Mouse (Mus musculus): ENCODE measurements around the gene Gm44790. TPM values are rescaled to one million over a fixed set of nuclear protein-coding genes. Genes with fewer than 3 reads are reported as not detected.
A peak's percentile ranks its signal among the peaks of the same experiment; 100 is the strongest.

The Gm44790 gene
- total RNA-seq, 4 experiments from 2014 or later = 1.3 TPM; not detected in 3

DNA sequence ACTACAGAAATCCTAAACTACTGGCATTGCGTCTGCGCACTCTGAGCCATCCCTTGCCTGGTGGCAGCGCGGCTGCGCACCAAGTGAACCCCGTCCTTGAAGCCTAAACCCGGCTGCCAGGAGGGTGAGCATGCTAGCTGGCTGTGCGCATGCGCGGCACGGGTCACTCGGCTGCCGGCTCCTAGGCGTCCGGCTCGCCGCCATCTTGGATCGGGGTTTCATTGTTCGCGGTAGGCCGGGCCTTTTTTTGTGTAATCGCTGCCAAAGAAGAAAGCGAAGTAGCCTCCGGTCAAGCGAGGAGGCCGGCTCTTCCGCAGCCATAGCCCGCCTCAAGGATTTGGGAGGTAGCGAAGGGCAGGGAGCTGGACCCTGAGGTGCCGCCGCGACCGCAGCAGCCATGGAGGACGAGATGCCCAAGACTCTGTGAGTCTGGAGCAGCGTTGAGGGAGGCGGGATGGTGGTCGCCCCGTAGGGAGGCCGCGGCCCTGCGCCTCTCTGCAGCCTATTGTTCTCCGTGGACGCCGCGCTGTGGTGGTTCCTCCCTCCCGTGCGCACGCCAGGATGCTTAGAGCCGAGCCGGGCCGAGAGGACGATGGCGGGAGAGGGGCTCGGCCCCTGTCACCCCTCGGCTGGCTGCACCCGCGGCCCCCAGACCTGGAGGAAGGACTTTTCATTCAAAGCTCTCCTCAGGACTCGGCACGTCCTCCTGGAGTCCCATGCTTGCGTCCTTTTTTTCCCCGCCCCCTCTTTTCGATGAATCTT is 22.2 kb upstream of the Gm44790 start, which contains the start of gene Tia1:
Gene Tia1, plus strand, starts transcription at position 120 of the 762 bp plus-strand sequence.
- DNase-seq (ENCODE audit: low spot score in 2 of 2) = peak; percentile 92 to 97

DNA sequence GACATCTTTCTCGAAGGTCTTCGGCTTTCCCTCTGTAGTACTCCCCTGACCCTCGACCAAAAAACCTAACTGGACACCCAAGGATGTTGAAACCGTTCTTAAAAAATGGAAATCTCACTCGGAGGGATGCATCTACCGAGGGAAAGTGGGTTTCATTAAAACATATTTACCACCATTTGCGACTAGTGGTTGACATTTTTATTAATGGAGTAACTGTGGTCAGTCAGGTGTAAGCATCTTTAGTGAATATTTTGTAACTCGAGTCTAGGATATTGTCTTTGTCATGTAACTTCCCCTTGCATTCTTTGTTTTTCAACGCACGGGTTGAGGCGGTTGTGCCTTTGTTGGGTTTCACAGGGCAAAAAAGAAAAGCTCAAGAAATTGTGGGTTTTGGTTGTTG is 21.5 kb upstream of the Gm44790 start:
- no peak for DNase-seq (ENCODE audit: low spot score in 2 of 2)

DNA sequence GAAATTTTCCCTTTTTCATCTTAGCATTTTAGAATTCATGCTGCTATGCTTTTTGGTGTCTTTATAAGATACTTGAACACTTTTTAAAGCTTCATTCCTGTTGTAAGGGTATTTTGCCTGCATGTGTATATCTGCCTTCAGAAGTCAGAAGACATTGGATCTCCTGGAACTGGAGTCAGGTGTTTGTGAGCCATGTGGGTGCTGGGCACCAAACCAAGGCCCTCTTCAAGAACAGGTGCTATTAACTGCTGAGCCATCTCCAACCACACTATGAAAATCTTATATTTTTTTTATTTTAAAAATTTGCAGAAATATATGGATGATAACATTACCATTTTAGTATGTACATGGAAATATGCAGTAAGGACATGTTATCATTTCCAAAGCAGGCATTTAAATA is 20.2 kb upstream of the Gm44790 start:
- peak; percentile 30 to 63 for DNase-seq (ENCODE audit: low spot score in 2 of 2)

DNA sequence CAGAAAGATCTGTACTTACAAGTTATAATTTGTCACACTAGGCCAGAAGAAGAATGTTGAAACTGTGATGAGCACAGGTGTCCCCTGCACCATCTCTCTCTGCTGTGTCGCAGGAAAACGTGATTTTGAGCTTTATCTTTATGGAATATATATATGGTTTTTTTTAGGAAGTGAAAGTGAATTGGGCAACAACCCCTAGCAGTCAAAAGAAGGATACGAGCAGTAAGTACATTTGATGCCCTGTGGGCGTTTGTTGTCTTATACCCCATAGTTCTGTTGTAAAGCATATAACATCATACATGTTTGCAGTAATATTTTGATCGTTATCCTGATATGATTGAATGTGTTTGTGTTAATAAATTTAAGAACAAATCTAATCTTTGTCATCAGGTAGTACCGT is 7.7 kb upstream of the Gm44790 start:
- no peak for DNase-seq (ENCODE audit: low spot score in 2 of 2)

DNA sequence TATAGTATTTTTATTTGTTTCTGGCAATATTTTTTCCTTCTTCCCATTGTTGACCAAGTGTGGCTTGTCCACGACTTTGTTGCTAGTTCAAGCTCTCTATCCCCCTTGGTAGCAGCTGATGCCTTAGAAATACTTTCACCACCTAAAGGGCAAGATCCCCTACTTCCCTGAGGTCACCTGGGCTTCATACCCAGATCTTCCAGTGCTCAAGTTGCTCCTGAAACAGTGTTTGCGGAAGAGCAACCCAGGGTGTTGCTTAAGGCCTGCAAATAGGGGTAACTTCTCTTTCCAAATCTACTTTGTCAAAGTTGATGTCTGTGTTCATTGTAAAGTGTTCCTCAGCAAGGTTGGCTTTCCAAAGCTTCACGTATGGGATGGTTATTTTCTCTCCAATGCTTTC is 7.2 kb upstream of the Gm44790 start:
- no peak for DNase-seq (ENCODE audit: low spot score in 2 of 2)

DNA sequence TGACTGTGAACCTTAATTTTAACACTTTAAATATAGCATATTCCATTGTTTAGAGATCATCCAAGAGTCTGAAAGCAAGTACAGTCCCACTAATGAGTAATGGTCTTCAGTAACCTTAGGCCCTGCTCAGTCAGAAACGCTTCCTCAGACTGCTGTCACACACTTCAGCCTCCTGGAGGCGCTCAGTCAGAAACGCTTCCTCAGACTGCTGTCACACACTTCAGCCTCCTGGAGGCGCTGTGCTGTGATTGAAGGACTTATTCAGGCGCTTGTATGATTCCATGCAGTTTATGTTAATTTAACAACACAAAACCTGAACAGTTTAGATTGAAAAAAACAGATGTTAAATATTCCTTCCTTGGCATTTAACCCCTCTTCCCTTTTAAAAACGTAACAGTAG is 6.0 kb upstream of the Gm44790 start:
- no peak for DNase-seq (ENCODE audit: low spot score in 2 of 2)

DNA sequence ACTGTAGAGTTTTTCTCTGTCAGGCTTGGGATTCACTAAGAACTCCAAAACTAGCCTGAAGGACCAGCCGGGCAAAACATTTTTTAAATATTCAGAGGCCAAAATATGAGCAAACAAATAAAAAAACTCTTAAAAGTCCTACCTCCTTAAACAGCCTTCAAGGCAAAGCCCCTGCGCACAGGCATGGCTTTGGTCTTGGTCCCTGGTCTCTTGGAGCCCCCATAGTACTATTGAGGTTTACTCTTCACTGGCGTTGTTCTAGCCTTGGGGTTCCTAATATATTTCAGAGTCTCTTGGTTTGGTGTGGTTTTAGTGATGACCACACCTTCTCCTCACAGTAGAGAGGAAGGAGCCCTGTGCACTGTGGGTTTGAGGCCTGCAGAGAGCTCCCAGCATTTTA is 5.1 kb downstream of the Gm44790 start:
- DNase-seq (ENCODE audit: low spot score in 2 of 2) = no peak

DNA sequence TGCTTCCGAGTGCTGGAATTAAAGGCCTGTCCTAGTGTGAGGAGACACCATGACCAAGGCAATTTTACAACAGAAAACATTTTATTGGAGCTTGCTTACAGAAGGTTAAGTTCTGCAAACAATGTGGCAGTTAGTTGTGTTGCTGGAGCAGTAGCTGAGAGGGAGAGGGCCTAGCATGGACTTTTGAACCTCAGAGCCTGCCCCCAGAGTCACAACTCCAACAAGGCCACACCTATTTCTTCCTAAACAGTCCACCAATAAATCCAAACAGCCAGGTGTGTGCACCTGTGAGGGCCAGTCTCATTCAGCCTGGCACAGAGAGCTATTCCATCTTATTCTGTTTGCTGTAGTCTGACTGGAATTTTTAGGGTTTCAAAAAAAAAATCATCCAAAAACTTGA is 7.2 kb downstream of the Gm44790 start:
- no peak for DNase-seq (ENCODE audit: low spot score in 2 of 2)

DNA sequence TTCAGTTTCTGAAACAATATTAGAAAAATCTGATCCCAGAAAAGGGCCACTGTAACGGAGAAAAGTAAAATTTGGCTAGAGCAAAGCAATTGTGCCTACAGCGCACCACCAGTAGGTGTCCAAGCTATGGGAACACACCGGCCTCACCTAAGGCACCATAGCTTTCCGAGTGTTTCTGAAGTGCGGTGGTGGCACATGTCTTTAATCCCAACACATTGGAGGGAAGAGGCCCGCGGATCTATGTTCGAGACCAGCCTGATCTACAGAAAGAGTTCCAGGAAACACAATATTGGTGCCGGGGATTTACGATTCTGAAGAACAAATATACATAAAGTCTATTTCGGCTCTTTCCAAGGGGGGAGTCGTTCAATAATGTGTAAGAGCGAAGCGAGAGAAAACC is 11.3 kb downstream of the Gm44790 start:
- DNase-seq (ENCODE audit: low spot score in 2 of 2) = peak in 1 of 2 experiments; percentile 16

DNA sequence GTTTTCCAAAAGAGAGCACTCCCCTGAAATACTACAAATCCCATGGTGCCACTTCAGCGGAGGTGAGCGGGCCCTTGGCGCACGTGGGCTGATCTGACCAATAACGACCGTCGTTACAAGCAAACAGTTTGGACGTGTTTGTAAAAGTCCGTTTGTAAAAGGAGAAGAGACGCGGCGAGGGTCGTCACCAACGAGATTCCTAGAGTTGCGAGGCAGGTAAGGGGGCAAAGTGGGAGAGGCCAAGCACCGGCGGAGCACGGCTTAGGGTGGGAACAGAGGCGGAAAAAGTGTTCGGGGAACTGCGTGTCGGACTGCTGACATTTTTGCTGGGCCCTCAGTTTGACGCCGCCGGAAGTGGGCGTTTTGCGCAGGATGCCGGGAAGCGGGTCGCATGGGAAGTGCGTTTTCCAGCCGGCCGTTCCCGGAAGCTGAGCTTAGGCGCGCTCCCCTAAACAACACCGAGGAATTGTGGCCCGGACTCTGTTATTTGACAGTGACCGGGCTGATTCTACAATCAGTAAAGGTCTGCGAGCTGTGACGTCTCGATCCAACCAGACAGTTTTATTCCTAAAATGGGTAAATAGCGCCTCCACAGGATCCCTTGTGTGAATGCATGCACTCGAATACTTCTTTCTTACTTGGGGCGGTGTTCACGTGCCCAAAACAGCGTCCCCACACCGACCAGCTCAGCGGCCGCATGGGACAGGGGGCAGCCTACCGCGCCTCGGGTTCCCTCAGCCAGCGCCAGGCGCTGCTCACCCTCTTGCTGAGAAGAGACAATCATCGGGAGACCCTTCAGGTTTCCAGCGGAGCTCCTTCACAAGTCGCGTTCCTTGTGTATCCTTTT is 12.0 kb downstream of the Gm44790 start, which contains the start of gene C87436:
Gene C87436, plus strand, starts transcription at position 103 of the 847 bp plus-strand sequence.
- DNase-seq (ENCODE audit: low spot score in 2 of 2) = peak; percentile 86 to 87

DNA sequence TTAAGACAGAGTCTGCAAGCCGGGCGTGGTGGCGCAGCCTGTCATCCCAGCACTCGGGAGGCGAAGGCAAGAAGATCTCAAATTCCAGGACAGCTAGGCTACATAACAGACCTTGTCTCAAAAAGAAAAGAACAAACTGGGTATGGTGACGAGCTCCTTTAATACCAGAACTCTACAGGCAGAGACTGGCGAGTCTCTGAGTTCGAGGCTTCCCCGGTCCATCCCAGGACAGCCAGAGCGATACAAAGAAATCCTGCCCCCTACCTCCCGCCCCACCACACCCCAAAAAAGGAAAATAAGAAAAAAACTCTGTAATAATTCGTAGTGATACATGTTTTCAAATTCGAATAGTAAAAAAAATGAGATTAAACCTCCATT is 12.7 kb downstream of the Gm44790 start:
- no peak for DNase-seq (ENCODE audit: low spot score in 2 of 2)

DNA sequence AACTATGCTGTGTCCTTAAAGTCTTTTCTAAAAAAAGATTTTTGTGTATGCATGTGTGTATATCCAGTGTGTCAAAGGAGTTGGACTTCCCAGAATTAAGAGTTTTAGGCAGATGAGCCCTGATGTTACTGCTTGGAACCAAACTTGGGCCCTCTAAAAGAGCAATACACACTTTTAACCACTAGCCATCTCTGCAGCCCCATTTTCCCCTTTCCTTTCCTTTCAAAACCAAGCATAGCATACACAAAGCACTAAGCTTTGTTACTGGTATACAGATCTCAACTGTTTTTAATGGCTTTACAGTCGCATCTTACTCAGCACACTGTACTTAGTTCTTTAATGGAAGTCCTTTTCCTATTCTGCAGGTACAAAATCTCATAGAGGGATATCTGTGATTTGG is 13.1 kb downstream of the Gm44790 start:
- no peak for DNase-seq (ENCODE audit: low spot score in 2 of 2)

DNA sequence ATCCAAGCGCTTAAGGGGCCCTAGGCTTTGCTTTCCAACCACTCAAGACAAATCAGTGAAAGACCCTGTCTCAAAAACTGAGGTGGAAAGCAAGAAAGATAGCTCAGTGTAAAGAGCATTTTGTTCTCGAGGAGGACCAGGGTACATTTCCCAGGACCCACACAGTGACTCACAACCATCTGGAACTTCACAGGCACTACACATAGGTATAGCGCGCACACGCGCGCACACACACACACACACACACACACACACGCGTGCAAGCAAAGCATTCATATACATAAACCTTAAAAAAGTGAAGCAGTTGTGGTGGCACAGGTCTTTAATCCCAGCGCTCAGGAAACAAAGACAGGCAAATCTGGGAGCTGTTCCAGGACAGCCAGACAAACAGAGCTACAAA is 15.1 kb downstream of the Gm44790 start:
- no peak for DNase-seq (ENCODE audit: low spot score in 2 of 2)

DNA sequence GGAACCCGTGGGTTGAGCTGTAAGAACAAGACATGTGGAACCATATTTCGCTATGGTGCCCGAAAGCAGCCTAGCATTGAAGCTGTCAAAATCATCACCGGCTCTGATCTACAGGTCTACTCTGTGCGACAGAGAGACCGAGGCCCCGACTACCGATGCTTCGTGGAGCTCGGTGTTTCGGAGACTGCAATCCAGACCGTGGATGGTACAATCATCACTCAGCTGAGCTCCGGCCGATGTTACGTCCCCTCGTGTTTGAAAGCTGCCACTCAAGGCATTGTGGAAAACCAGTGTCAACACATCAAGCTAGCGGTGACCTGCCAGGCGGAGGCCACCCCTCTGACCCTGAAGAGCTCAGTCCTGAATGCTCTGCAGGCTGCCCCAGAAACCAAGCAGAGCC is 19.1 kb downstream of the Gm44790 start:
- DNase-seq (ENCODE audit: low spot score in 2 of 2) = no peak

DNA sequence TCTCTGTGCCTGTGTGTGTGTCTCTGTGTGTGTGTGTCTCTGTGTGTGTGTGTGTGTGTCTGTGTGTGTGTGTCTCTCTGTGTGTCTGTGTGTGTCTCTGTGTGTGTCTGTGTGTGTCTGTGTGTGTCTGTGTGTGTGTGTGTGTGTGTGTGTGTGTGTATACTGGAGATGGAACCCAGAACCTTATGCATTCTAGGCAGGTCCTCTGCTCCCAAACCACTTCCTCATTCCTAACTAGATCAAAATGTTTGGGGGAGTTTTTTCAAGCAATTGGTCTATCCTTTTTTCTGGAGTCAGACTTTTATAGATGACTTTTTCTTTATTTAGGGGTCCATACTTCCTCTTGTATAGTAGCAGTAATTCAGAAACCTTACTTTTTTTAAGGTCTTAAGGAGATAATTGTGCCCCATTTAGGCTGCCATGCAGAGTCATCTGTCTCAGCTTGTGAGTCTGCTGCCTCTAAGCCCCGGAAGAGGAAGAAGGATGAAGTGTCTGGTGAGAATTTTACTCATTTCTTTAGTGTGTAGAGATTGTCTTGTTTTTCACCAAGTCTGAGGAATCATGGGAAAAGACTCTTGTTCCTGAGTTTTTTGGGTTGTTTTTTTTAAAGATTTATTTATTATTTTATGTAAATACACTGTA is 20.6 kb downstream of the Gm44790 start:
- DNase-seq (ENCODE audit: low spot score in 2 of 2) = no peak

DNA sequence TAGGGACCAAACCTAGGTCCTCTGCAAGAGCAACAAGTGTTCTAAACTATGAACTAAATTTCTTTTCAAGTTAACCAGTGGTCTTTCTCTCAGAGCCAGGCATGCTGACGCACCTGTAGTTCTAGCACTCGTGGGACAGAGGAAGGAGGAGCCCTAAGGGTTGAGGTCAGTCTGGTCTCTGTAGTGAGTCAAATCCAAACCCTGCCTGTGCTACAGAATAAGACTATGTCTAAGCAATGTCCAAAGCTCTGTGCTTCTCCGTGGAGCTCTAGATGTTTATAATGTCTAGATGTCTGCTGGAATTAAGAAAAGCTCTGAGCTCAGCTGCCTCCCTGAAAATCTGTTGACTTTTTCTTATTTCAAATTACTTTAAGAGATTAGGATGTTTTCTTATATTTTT is 30.3 kb downstream of the Gm44790 start:
- DNase-seq (ENCODE audit: low spot score in 2 of 2) = no peak

DNA sequence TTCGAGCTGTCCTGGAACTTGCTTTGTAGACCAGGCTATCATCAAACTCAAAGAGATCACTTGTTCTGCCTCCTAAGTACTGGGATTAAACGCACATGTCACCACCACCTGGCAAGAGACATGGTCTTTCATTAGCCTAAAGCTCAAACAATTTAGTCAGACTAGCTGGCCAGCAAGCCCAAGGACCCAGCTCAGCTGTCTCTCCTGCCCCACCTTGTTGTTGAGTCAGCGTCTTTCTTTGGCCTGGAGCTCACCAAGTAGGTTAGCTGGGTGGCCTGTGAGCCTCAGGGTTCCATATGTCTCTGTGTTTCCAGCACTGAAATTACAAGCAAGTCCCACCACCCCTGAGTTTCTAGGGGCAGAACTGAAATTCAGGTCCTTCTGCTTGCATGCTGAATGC is 36.6 kb downstream of the Gm44790 start:
- no peak for DNase-seq (ENCODE audit: low spot score in 2 of 2)

DNA sequence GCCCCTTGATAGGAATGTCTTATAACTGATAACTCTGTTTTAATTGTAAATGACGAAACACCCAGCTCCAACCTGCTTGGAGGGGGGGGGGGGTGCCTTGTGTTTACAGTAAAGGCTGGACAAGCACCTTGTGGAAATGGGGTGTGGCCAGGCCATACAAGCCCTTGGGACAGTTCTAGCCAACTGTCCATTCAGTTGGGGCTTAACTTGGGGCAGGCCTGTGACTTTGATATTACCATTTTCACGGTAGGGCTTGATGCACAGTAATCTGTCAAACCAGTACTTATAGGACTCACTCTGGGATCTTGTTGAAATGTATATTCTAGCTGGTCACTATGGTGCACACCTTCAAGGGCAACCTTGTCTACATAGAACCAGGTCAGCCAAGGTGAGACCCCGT is 44.9 kb downstream of the Gm44790 start:
- DNase-seq (ENCODE audit: low spot score in 2 of 2) = no peak

DNA sequence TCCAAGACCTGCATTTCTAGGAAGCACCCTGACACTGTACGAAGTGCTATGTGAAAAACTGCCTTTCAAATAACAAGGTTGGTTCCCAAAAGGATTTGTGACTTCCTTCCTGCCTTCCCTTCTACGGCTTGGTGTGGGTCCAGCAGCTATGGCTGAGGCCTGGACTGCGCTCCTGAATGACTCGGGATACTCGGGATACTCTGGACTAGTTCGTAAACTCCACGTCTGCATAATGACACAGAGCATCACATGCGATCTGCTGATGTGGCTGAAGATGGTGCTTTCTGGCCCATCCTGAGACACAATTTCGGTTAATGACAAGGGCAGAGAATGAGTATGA is 45.3 kb downstream of the Gm44790 start:
- no peak for DNase-seq (ENCODE audit: low spot score in 2 of 2)

DNA sequence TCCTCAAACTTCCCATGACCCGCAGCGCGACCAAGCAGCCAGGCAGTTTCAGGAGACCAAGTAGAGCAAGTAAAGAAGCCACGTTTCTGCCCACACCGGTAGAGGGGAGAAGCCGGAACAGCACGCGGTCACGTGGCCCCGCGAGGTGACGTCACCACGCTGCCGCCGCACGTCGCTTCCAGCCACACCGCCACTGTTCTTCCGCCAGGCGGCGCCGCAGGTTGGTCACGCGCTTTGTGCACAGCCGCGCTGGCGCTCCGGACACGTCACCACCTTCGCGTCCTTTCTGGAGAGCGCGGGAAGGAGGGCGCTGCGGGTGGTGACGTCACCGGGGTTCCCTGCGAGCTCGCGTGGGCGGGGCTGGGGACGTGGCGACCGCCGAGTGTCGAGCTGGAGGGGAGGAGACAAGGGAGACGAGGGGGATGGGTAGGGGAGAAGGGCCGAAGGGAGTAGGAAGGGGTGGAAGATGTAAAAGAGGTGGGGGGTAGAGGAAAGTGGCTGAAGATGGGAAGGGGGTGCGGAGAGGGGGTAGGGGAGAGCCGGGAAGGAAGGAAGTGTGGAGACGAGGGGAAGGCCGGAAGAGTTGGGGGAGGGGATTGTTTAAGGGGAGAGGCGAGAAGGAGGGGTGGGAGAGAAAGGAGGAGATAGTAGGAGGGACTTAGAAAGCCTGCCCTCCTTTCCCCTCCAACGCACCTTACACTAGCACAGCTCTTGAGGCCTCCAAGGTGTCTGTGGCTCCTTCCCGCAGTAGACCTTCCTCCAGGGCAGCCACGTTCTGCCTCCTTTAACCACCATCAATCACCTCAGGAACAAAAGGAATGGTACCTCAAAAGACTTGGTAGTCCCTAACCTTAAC is 45.9 kb downstream of the Gm44790 start:
- peak; percentile 98 to 99 for DNase-seq (ENCODE audit: low spot score in 2 of 2)

DNA sequence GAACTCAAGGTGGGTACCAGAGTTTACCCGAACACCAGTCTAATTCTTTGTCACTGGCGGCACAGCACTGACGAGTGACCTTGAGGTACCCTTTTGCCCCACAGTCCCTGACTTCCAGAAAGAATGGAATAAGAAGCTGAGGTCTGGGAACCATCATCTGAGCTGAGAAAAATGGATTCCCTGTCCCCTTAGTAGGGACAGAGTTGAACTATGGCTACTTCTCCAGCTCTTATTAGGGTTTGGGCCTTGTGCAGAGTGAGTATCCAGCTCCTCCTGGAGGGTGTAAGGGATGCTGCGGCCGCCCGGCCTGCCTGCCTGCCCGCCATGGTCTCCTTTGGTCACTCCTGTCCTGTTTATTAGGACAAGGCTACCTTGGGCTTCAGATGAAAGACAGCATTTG is 46.6 kb downstream of the Gm44790 start:
- DNase-seq (ENCODE audit: low spot score in 2 of 2) = no peak

Data from gastrocnemius, adult 8-10 months (tissue).